Mouse (Mus musculus): Measurements from ENCODE around the gene Ceacam14. TPM values are rescaled to one million over a fixed set of nuclear protein-coding genes. Genes with fewer than 3 reads are reported as not detected.

Gene Ceacam14
- not detected for total RNA-seq (2021)
- long read RNA-seq, result 0 reads

- DNase-seq (ENCODE audit: low spot score in 2 of 2), result no peak
Observed at GRCm38 (mm10) chr7:17812333-17812732, at the start of gene Ceacam14. Gene Ceacam14 (plus strand): TSS chr7:17812633.

Other genes with a start within 250 kb of the Ceacam14 start
- gene Ceacam5, start 99.4 kb upstream of the Ceacam14 start, total RNA-seq (2021), result not detected
- not detected for gene Gm5155, start 59.1 kb downstream of the Ceacam14 start, total RNA-seq (2021)
- gene Ceacam11, start 159.5 kb downstream of the Ceacam14 start, total RNA-seq (2021), result not detected
- gene Ceacam13, start 197.3 kb downstream of the Ceacam14 start, total RNA-seq (2021), result not detected